8 mouse cellular contexts compared by ENCODE assay signal in genomic region chr1:176681971-176682370, GRCm38 (mm10).
DNase-seq lines count a peak whose midpoint lies in the region; TF ChIP-seq lines count a peak whose summit lies in the region.

No protein-coding gene starts in this region.

- peak; percentile 78 for DNase-seq in left cerebral cortex, postnatal 4 days
- DNase-seq in left cerebral cortex, postnatal 14 days (ENCODE audit: low spot score in 2 of 2) = no peak
- peak; percentile 56 for DNase-seq in brain, embryonic 14.5 days (ENCODE audit: low read depth)
- peak; percentile 83 for DNase-seq in cerebellum, postnatal 25 days
- peak; percentile 39 for DNase-seq in heart, postnatal 4 days
- DNase-seq in kidney, postnatal 25 days = no peak
- DNase-seq in ovary, postnatal 14 days (ENCODE audit: low spot score) = no peak
- no peak for DNase-seq in layer of hippocampus, postnatal 14 days (ENCODE audit: low spot score in 2 of 2)

- intact Hi-C loops in left cerebral cortex, postnatal 4 days (cut with DNase I) = no loop called here
- intact Hi-C loops in left cerebral cortex, postnatal 14 days (cut with DNase I) = no loop called here

- TF ChIP-seq POLR2A in brain, embryonic 14.5 days (IDR thresholded peaks at IDR 0.05; ENCODE audit: borderline replicate concordance, extremely low read depth, insufficient read depth, insufficient read length, poor library complexity, severe bottlenecking) = no peak

- no peak for TF ChIP-seq CTCF in brain, embryonic 14.5 days (IDR thresholded peaks at IDR 0.05; ENCODE audit: borderline replicate concordance, extremely low read depth, insufficient read depth, insufficient read length)

Comparison
In these comparisons a context has a peak if more than half of its experiments do, and no peak if none do; other contexts are left out.
1. DNase-seq: peak in left cerebral cortex, postnatal 4 days (single experiment), brain, embryonic 14.5 days (single experiment), cerebellum, postnatal 25 days (2 of 2) and heart, postnatal 4 days (single experiment); none in left cerebral cortex, postnatal 14 days (0 of 2), kidney, postnatal 25 days (0 of 2), ovary, postnatal 14 days (single experiment) and layer of hippocampus, postnatal 14 days (0 of 2).